Mouse (Mus musculus) MEL (cell line): ENCODE results near the gene Madcam1.

Experiments used
- CTCF ChIP-seq, 3 experiments: IDR thresholded peaks in 2 of 3; conservative IDR thresholded peaks in 1 of 3; 2 replicates each; pipeline ENCODE4 v1.5.1; 2011 to 2012; ENCODE audit warnings: low read length in 3 of 3, low read depth in 2 of 3, mild to moderate bottlenecking in 2 of 3, improper control_type of control experiment in 1 of 3, inconsistent platforms in 1 of 3, mixed read lengths in 1 of 3, moderate library complexity in 1 of 3; ENCODE audit not compliant: control insufficient read depth in 1 of 3, insufficient read depth in 1 of 3, poor library complexity in 1 of 3, severe bottlenecking in 1 of 3
- EP300 ChIP-seq, 2 experiments: IDR thresholded peaks; 2 replicates each; pipeline ENCODE4 v1.6.1; 2011; ENCODE audit warnings: improper control_type of control experiment in 2 of 2, low read length in 2 of 2, low read depth in 1 of 2, mild to moderate bottlenecking in 1 of 2
- ETS1 ChIP-seq: IDR thresholded peaks from 2 replicates; pipeline ENCODE4 v1.6.1; 2012; ENCODE audit warnings: low read depth, mild to moderate bottlenecking, inconsistent platforms, low read length, improper control_type of control experiment, moderate library complexity
- HCFC1 ChIP-seq: IDR thresholded peaks from 2 replicates; pipeline ENCODE4 v1.6.1; 2012; ENCODE audit warnings: low read depth, mild to moderate bottlenecking, inconsistent platforms, low read length, improper control_type of control experiment, moderate library complexity
- MEF2A ChIP-seq: IDR thresholded peaks from 2 replicates; pipeline ENCODE4 v1.6.1; 2014; ENCODE audit warnings: low read depth, mild to moderate bottlenecking, inconsistent platforms, low read length, improper control_type of control experiment; ENCODE audit not compliant: poor library complexity, insufficient replicate concordance, severe bottlenecking; ENCODE audit errors: extremely low read depth
- NRF1 ChIP-seq: IDR thresholded peaks from 2 replicates; pipeline ENCODE4 v1.6.1; 2014; ENCODE audit warnings: low read depth, mild to moderate bottlenecking, inconsistent platforms, low read length, improper control_type of control experiment, moderate library complexity; ENCODE audit not compliant: poor library complexity, insufficient read depth, severe bottlenecking
- POLR2A ChIP-seq, 2 experiments: IDR thresholded peaks; 2 replicates each; pipeline ENCODE4 v1.6.1; 2011 to 2012; ENCODE audit warnings: low read length in 2 of 2, mild to moderate bottlenecking in 2 of 2, control low read depth in 1 of 2, improper control_type of control experiment in 1 of 2, low read depth in 1 of 2, moderate library complexity in 1 of 2; ENCODE audit not compliant: control insufficient read depth in 1 of 2, insufficient read depth in 1 of 2, poor library complexity in 1 of 2
- TBP ChIP-seq: IDR thresholded peaks from 2 replicates; pipeline ENCODE4 v1.8.0; 2011; ENCODE audit warnings: low read depth, low read length, improper control_type of control experiment
- TCF12 ChIP-seq: IDR thresholded peaks from 2 replicates; pipeline ENCODE4 v1.6.1; 2014; ENCODE audit warnings: low read depth, mild to moderate bottlenecking, inconsistent platforms, low read length, improper control_type of control experiment, moderate library complexity

DNA sequence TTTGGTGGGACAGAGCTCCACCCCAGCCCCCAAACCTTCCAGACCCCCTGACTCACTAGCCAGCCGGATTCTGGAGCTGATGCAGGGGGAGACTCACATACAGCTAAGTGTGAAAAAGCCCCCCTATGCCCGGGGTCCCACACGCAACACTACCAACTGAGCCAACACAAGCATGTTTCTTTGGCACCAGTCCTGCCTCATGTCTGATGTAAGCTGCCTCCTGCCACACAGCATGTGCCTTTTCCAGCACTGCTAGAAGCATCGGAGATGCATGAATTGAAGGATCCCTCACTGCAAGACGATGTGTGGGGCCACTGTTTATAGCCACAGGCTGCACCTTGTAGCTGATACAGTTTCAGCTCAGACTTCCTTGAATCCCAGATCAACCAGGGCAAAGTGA, 36.0 kb upstream of the Madcam1 start:
- TF ChIP-seq NRF1 (no peak), CTCF (IDR thresholded peaks at IDR 0.05 in 2 of 3, conservative IDR thresholded peaks at IDR 0.05 in 1 of 3; ENCODE audit: control insufficient read depth in 1 of 3, insufficient read depth in 1 of 3, low read depth in 2 of 3, low read length in 3 of 3, poor library complexity in 1 of 3, severe bottlenecking in 1 of 3) (no peak), POLR2A (IDR thresholded peaks at IDR 0.05; ENCODE audit: control insufficient read depth in 1 of 2, insufficient read depth in 1 of 2, low read depth in 1 of 2, low read length in 2 of 2, poor library complexity in 1 of 2) (no peak), EP300 (IDR thresholded peaks at IDR 0.05; ENCODE audit: low read depth in 1 of 2, low read length in 2 of 2) (no peak), ETS1 (no peak), TCF12 (no peak), TBP (no peak), MEF2A (no peak), HCFC1 (no peak)
